Comparison of ENCODE assay signal across 15 mouse cellular contexts in the genomic region with DNA sequence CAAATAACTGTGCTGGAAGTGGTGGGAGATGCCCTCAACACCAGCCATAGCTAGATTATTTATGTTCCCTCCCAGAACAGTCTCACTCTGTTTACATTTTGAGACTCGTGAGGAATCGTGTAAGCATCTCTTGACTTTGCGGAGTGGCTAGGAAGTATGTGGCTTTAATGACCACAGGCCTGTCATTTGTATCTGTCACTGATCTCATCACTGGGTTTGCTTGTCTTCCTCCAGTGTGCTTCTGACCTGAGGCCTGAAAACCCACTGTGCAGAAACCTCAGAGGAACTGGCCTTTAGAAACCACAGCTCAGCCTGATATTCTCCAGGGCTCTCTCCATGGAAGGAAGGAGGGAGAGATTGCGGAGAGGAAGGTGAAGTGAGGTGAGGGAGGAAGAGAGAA.
A peak's percentile ranks its signal among the peaks of the same experiment; 100 is the strongest.
DNase-seq lines count a peak whose midpoint lies in the region; ATAC-seq lines count a peak whose summit lies in the region.
"Had no signal": no experiment of that assay in that cellular context is flagged by ENCODE, and none has a peak within 500 bp of the region (broad histone marks: within the 10 kb centered on the region; RNA-seq: fewer than 3 reads in every experiment).

No protein-coding gene starts in this region.

- intact Hi-C loops in left cerebral cortex, postnatal 36 days (cut with DNase I) = no loop called here

- peak; percentile 29 to 37; a peak in 2 of 4 replicates for ATAC-seq in hematopoietic stem cell, adult 5-6 weeks (replicated peaks in 1 of 2; ENCODE audit: insufficient read depth in 1 of 2, low FRiP score in 2 of 2, low TSS enrichment in 1 of 2, low read depth in 1 of 2, poor library complexity in 2 of 2, severe bottlenecking in 2 of 2)
- ATAC-seq: activated CD4-positive, CD25-positive, alpha-beta regulatory T cell, adult 4 months; forebrain, embryonic 14.5 days; intestine, embryonic 16.5 days; Patski had no signal

- DNase-seq in 3134 (ENCODE audit: extremely low read depth, insufficient read length, low spot score) = peak; percentile 12
- DNase-seq in 3T3-L1 (ENCODE audit: low read depth, low spot score) = peak; percentile 36
- DNase-seq in natural killer cell, adult 2 months (ENCODE audit: low spot score in 2 of 2) = peak; percentile 48 to 77
- no peak for DNase-seq in cerebellum, postnatal 36 days
- DNase-seq in cerebellum, postnatal 14 days = no peak
- DNase-seq in left cerebral cortex, postnatal 36 days (ENCODE audit: low spot score in 2 of 2) = no peak
- DNase-seq: adrenal gland, postnatal 14 days; cerebellum, adult 11-12 months; cerebellum, adult 9-10 months; gastrocnemius, postnatal 14 days had no signal

Comparison
In these comparisons a context has a peak if more than half of its experiments do, and no peak if none do; other contexts are left out.
1. DNase-seq: peak in 3134 (single experiment), 3T3-L1 (single experiment) and natural killer cell, adult 2 months (2 of 2); none in cerebellum, postnatal 36 days (0 of 2), cerebellum, postnatal 14 days (0 of 2) and left cerebral cortex, postnatal 36 days (0 of 2).